Mouse (Mus musculus) limb, embryonic 12.5 days (tissue): ENCODE measurements around the gene Tlr4. TPM values are rescaled to one million over a fixed set of nuclear protein-coding genes. Genes with fewer than 3 reads are reported as not detected.

Experiments used
- ATAC-seq: fragments of 200-750 bp; cut with Nextera tagmentation; 2 replicates; pipeline ENCODE4 v1.8.0; 2017; ENCODE audit warnings: low read depth, moderate TSS enrichment; ENCODE audit not compliant: insufficient number of reproducible peaks, insufficient read depth, low FRiP score, low TSS enrichment
- H3K27ac ChIP-seq: fragments of 300-500 bp; sonication (generic); 2 replicates; pipeline ENCODE4 v1.5.1; 2016; ENCODE audit warnings: mild to moderate bottlenecking, moderate library complexity
- H3K27me3 ChIP-seq: fragments of 300-500 bp; sonication (generic); 2 replicates; pipeline ENCODE4 v1.6.1; 2016; ENCODE audit warnings: mild to moderate bottlenecking, moderate library complexity
- H3K36me3 ChIP-seq: fragments of 300-500 bp; sonication (generic); 2 replicates; pipeline ENCODE4 v1.6.1; 2016; ENCODE audit warnings: mild to moderate bottlenecking, moderate library complexity
- H3K4me1 ChIP-seq: fragments of 300-500 bp; sonication (generic); replicated peaks from 2 replicates; pipeline ENCODE4 v1.6.1; 2016
- H3K4me2 ChIP-seq: fragments of 300-500 bp; sonication (generic); 2 replicates; pipeline ENCODE4 v1.6.1; 2016; ENCODE audit warnings: mild to moderate bottlenecking, moderate library complexity
- H3K4me3 ChIP-seq: fragments of 300-500 bp; sonication (generic); replicated peaks from 2 replicates; pipeline ENCODE4 v1.5.1; 2016; ENCODE audit warnings: mild to moderate bottlenecking
- H3K9ac ChIP-seq: fragments of 300-500 bp; sonication (generic); replicated peaks from 2 replicates; pipeline ENCODE4 v1.6.1; 2016; ENCODE audit warnings: mild to moderate bottlenecking, moderate library complexity
- H3K9me3 ChIP-seq: fragments of 300-500 bp; sonication (generic); 2 replicates; pipeline ENCODE4 v1.6.1; 2016; ENCODE audit warnings: mild to moderate bottlenecking, moderate library complexity
- WGBS: fragments of 180-500 bp; shearing (Covaris S2); methylation state at CpG from one replicate; pipeline ENCODE4 v1.1.7; 2016; 5-methylcytosine and 5-hydroxymethylcytosine counted together
- polyA plus RNA-seq: library from polyadenylated mRNA; unstranded; fragments of >200 nt; fragmentation: Nextera tagmentation; extraction: Ambion mirVana; gene quantifications from 2 replicates; pipeline ENCODE4 v1.2.1, GENCODE M21; 2016

Tlr4 gene
- 0.83 and 0.90 TPM in 2 replicates for polyA plus RNA-seq

- peak; percentile 31; the same call in 1 of the 2 replicates for ATAC-seq
- peaks cover 15% of the 10 kb centered on the region for H3K4me1 ChIP-seq
- no peak within 1 kb of the TSS for H3K9ac ChIP-seq
- peak within 1 kb of the TSS; percentile 7; the same call in 1 of the 2 replicates for H3K4me3 ChIP-seq
- peak within 1 kb of the TSS; percentile 32 for H3K27ac ChIP-seq
- no peaks in the 10 kb centered on the region for H3K27me3 ChIP-seq
- 46% methylated on average over 11 of the region's 11 CpGs for WGBS
- no peaks in the 10 kb centered on the region for H3K9me3 ChIP-seq
- no peaks in the 10 kb centered on the region for H3K36me3 ChIP-seq
- H3K4me2 ChIP-seq, result peak within 1 kb of the TSS; percentile 34
These were observed at the start of gene Tlr4 for GRCm38 (mm10) chr4:66827463-66828162. Tlr4 (plus strand) TSS chr4:66827584.

DNA sequence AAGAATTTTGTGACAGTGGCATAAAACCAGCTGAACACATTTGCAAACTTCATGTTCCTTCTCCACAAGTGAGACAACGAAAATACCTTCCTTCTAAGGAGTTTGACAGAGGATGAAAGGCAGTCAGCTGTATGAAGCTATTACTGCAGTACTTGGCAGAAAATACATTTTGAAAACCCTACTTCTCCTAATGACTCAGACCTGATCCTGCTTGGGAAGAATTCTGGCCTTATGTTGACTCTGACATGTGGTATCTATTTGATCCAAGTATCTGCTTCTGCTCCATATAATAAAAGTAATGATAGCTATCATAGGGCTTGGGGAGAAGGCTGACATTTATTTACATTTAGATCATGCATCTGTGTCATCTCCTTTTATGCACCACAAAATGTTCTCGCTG lies 33.1 kb upstream of the Tlr4 start:
- H3K9me3 ChIP-seq, result no peaks in the 10 kb centered on the region
- no peaks in the 10 kb centered on the region for H3K27me3 ChIP-seq
- WGBS, result 87% methylated on average over 2 of the region's 2 CpGs
- no peak overlapping the region for H3K9ac ChIP-seq
- H3K4me1 ChIP-seq, result no peaks in the 10 kb centered on the region
- ATAC-seq, result no peak
- H3K4me2 ChIP-seq, result no peak overlapping the region
- no peaks in the 10 kb centered on the region for H3K36me3 ChIP-seq
- H3K27ac ChIP-seq, result no peak overlapping the region
- no peak overlapping the region for H3K4me3 ChIP-seq

DNA sequence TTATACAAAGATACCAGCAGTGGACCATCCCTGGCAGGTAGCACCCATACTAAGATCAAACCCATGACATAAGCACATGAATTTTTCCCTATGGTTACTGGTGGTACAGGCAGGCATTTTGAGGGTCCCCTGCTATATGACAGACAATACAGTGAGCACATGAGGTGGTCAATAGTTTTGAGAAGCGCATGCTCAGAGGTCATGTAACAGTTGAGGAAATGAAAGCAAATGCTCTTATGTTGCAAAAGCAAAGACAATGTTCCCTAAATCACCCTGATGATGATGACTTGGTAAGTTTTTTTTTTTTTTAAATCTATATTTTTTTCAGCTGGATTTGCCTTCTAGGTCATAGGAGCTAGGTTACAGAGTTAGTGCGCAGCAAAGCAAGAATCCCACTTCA lies 30.7 kb upstream of the Tlr4 start:
- Histone ChIP-seq H3K9ac (no peak overlapping the region), H3K4me1 (no peaks in the 10 kb centered on the region), H3K36me3 (no peaks in the 10 kb centered on the region), H3K4me2 (no peak overlapping the region), H3K4me3 (no peak overlapping the region), H3K27ac (no peak overlapping the region), H3K9me3 (no peaks in the 10 kb centered on the region), H3K27me3 (no peaks in the 10 kb centered on the region)
- no peak for ATAC-seq
- 96% methylated on average over 2 of the region's 2 CpGs for WGBS

- no peaks in the 10 kb centered on the region for H3K9me3 ChIP-seq
These were observed 22.7 kb upstream of the Tlr4 start for GRCm38 (mm10) chr4:66804552-66805301.

DNA sequence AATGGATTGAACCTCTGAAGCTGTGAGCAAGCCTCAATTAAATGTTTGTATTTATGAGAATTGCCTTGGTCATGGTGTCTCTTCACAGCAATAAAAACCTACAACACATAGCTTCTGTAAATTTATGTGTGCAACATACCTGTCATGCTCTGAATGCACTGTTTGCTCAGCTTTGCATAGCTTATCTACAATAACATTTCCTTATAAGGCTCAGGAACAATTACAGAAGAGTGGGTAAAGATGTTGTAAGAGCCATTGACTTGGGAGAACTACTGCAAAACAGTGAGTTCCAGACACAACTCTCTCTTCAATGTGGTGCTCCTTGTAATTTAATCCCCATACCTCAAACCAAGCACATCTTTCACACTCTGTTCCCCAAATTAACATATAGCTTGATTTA lies 21.6 kb upstream of the Tlr4 start:
- no peak for ATAC-seq
- no peaks in the 10 kb centered on the region for H3K9me3 ChIP-seq
- H3K4me2 ChIP-seq, result no peak overlapping the region
- no peak overlapping the region for H3K4me3 ChIP-seq
- H3K4me1 ChIP-seq, result no peaks in the 10 kb centered on the region
- H3K27me3 ChIP-seq, result no peaks in the 10 kb centered on the region
- no peak overlapping the region for H3K27ac ChIP-seq
- H3K36me3 ChIP-seq, result no peaks in the 10 kb centered on the region
- no peak overlapping the region for H3K9ac ChIP-seq

More at GRCm38 (mm10) chr4:66804552-66805301, 22.7 kb upstream of the Tlr4 start:
- Histone ChIP-seq H3K27me3 (no peaks in the 10 kb centered on the region), H3K27ac (no peak overlapping the region), H3K9ac (no peak overlapping the region), H3K36me3 (no peaks in the 10 kb centered on the region), H3K4me3 (no peak overlapping the region), H3K4me2 (no peak overlapping the region), H3K4me1 (no peaks in the 10 kb centered on the region)
- 40% methylated on average over 4 of the region's 4 CpGs for WGBS
- no peak for ATAC-seq

DNA sequence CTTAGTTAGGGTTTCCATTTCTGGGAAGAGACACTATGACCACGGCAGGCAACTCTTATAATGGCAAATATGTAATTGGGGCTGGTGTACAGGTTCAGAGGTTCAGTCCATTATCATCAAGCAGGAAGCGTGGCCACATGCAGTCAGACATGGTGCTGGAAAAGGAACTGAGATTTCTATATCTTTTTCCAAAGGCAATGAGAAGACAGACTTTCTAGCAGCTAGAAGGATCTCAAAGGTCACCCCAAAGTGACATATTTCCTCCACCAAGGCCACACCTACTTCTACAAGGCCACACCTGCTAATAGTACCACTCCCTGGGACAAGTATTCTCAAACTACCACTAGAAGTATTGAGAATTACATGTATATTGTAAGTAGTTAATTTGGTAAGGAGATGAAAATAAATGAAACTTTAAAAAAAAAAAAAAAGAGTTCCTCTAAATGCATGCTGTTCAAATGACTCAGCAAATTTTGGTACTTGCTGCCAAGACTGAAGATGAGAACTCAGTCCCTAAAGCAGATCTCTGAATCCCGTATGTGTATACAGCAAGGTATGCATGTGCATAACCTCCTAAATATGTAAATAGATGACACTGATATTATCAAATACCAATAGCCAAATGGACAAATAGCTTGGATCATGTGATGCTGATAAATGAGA lies 10.9 kb upstream of the Tlr4 start:
- no peaks in the 10 kb centered on the region for H3K27me3 ChIP-seq
- no peaks in the 10 kb centered on the region for H3K9me3 ChIP-seq
- ATAC-seq, result no peak
- H3K4me1 ChIP-seq, result no peaks in the 10 kb centered on the region
- no peak overlapping the region for H3K27ac ChIP-seq
- no peak overlapping the region for H3K4me3 ChIP-seq
- no peak overlapping the region for H3K9ac ChIP-seq
- no peak overlapping the region for H3K4me2 ChIP-seq
- H3K36me3 ChIP-seq, result no peaks in the 10 kb centered on the region
- WGBS, result 78% methylated on average over 3 of the region's 3 CpGs

GRCm38 (mm10) chr4:66821171-66821570 lies 6.2 kb upstream of the Tlr4 start:
- Histone ChIP-seq H3K36me3 (no peaks in the 10 kb centered on the region), H3K4me2 (no peak overlapping the region), H3K9me3 (no peaks in the 10 kb centered on the region), H3K4me1 (no peaks in the 10 kb centered on the region), H3K9ac (no peak overlapping the region), H3K4me3 (no peak overlapping the region), H3K27ac (no peak overlapping the region), H3K27me3 (no peaks in the 10 kb centered on the region)
- WGBS, result 59% methylated on average over 2 of the region's 2 CpGs
- ATAC-seq, result no peak

- WGBS, result 73% methylated on average over 3 of the region's 3 CpGs
These were observed 5.6 kb upstream of the Tlr4 start for GRCm38 (mm10) chr4:66821764-66822163.

DNA sequence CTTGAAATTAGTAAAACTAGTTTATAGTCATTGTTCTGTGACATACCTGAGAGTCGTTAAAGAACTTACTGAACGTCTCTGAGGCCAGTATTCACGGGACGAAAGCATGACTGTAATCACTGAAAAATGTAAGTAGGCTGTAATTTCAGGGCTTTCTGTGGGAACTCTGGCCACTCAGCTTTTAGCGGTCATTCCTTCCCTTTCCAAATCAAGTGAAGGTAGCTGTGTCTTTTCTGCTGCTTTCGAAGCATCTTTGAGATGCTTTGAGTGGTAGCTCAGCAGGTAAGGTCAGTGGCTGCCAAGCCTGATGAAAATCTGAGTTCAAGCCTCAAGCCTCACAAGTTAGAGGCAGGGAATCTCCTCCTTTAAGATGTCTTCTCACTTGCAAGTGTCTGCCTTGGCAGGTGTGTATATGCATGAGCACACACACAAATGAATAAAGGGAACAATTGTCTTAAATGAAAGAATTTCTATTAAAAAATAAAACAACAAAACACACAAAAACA lies 832 bp downstream of the Tlr4 start:
- peak overlapping the region; percentile 7; the same call in 1 of the 2 replicates for H3K4me3 ChIP-seq
- no peaks in the 10 kb centered on the region for H3K36me3 ChIP-seq
- no peak overlapping the region for H3K9ac ChIP-seq
- no peaks in the 10 kb centered on the region for H3K9me3 ChIP-seq
- 34% methylated on average over 6 of the region's 6 CpGs for WGBS
- no peak for ATAC-seq
- H3K27me3 ChIP-seq, result no peaks in the 10 kb centered on the region
- peaks cover 15% of the 10 kb centered on the region for H3K4me1 ChIP-seq
- peak overlapping the region; percentile 32 for H3K27ac ChIP-seq
- H3K4me2 ChIP-seq, result peak overlapping the region; percentile 34

More at GRCm38 (mm10) chr4:66821764-66822163, 5.6 kb upstream of the Tlr4 start:
- H3K27me3 ChIP-seq, result no peaks in the 10 kb centered on the region
- ATAC-seq, result no peak
- no peaks in the 10 kb centered on the region for H3K4me1 ChIP-seq
- no peak overlapping the region for H3K9ac ChIP-seq
- no peak overlapping the region for H3K27ac ChIP-seq
- no peaks in the 10 kb centered on the region for H3K36me3 ChIP-seq
- no peak overlapping the region for H3K4me3 ChIP-seq
- no peak overlapping the region for H3K4me2 ChIP-seq
- no peaks in the 10 kb centered on the region for H3K9me3 ChIP-seq

- 30% methylated on average over 5 of the region's 5 CpGs for WGBS
- Histone ChIP-seq H3K27ac (no peak overlapping the region), H3K27me3 (no peaks in the 10 kb centered on the region), H3K4me3 (no peak overlapping the region), H3K4me1 (peaks cover 15% of the 10 kb centered on the region), H3K36me3 (no peaks in the 10 kb centered on the region), H3K9ac (no peak overlapping the region), H3K4me2 (no peak overlapping the region), H3K9me3 (no peaks in the 10 kb centered on the region)
- no peak for ATAC-seq
These were observed 1.3 kb downstream of the Tlr4 start for GRCm38 (mm10) chr4:66828686-66829085.

GRCm38 (mm10) chr4:66838071-66838470 lies 10.7 kb downstream of the Tlr4 start:
- Histone ChIP-seq H3K4me3 (no peak overlapping the region), H3K4me2 (no peak overlapping the region), H3K4me1 (no peaks in the 10 kb centered on the region), H3K27ac (no peak overlapping the region), H3K9ac (no peak overlapping the region), H3K27me3 (no peaks in the 10 kb centered on the region), H3K9me3 (no peaks in the 10 kb centered on the region), H3K36me3 (no peaks in the 10 kb centered on the region)
- no peak for ATAC-seq
- 73% methylated on average over 2 of the region's 2 CpGs for WGBS
